Mouse (Mus musculus) MEL (cell line): ENCODE results near the gene Galnt6.

Experiments
- CHD2 ChIP-seq: IDR thresholded peaks from 2 replicates; pipeline ENCODE4 v1.6.1; 2011; ENCODE audit warnings: low read length, improper control_type of control experiment
- EP300 ChIP-seq, 2 experiments: IDR thresholded peaks; 2 replicates each; pipeline ENCODE4 v1.6.1; 2011; ENCODE audit warnings: improper control_type of control experiment in 2 of 2, low read length in 2 of 2, low read depth in 1 of 2, mild to moderate bottlenecking in 1 of 2
- GATA1 ChIP-seq: IDR thresholded peaks from 2 replicates; pipeline ENCODE4 v1.6.1; 2011; ENCODE audit warnings: low read depth, low read length, improper control_type of control experiment
- POLR2AphosphoS2 ChIP-seq: IDR thresholded peaks from 2 replicates; pipeline ENCODE4 v1.6.1; 2011; ENCODE audit warnings: low read length, improper control_type of control experiment
- SIN3A ChIP-seq: IDR thresholded peaks from 2 replicates; pipeline ENCODE4 v1.6.1; 2012; ENCODE audit warnings: low read length, improper control_type of control experiment, inconsistent platforms
- USF2 ChIP-seq, 2 experiments: IDR thresholded peaks; 2 replicates each; pipeline ENCODE4 v1.6.1; 2011 to 2012; ENCODE audit warnings: improper control_type of control experiment in 2 of 2, low read length in 2 of 2, borderline replicate concordance in 1 of 2, inconsistent platforms in 1 of 2, low read depth in 1 of 2, mild to moderate bottlenecking in 1 of 2; ENCODE audit not compliant: insufficient read depth in 1 of 2
- ZNF384 ChIP-seq: IDR thresholded peaks from 2 replicates; pipeline ENCODE4 v1.6.1; 2012; ENCODE audit warnings: low read depth, mild to moderate bottlenecking, inconsistent platforms, low read length, improper control_type of control experiment

GRCm38 (mm10) chr15:100767851-100768250 is 38.7 kb upstream of the Galnt6 start:
- TF ChIP-seq USF2 (IDR thresholded peaks at IDR 0.05; ENCODE audit: borderline replicate concordance in 1 of 2, insufficient read depth in 1 of 2, low read depth in 1 of 2, low read length in 2 of 2) = no peak
- no peak for TF ChIP-seq GATA1
- no peak for TF ChIP-seq SIN3A
- no peak for TF ChIP-seq POLR2AphosphoS2
- TF ChIP-seq ZNF384 = no peak
- no peak for TF ChIP-seq CHD2
- no peak for TF ChIP-seq EP300 (IDR thresholded peaks at IDR 0.05; ENCODE audit: low read depth in 1 of 2, low read length in 2 of 2)
